Mouse (Mus musculus): ENCODE measurements at regions not wholly inside any gene's neighbourhood (a gene's known extent, or its start where the extent isn't known, plus 50 kb on each side); places are given as distances from the start of the nearest gene placed in this dataset.

DNA sequence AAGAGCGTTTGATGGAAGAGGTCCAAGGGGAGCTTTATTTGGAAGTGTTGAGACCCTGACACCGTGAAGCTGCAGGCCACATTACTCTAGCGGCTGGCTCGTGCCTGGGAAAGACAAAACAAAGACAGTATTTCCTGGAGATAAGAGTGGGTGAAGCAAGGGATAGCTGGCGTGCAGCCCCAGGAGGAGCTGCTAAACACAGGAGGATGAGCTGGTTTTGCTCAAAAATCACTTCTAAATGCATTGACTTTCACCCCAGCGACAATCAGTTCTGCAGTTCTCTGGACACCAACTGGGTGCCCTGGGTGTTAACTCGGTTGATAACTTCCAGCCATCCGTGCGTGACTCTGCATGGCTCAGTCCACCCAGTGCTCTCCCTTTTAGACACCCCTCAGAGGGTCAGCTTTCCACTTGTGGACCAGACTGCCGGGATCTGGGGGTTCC lies 190.8 kb upstream of the Daam1 start:
- no peak overlapping the region for H3K27ac ChIP-seq (ENCODE audit: insufficient read depth, low read depth, low read length)
- H3K4me3 ChIP-seq (ENCODE audit: low read depth, low read length), result no peak overlapping the region
- no peaks in the 10 kb centered on the region for H3K4me1 ChIP-seq (ENCODE audit: control insufficient read depth, insufficient read depth, insufficient read length, low read length)
- TF ChIP-seq CTCF (IDR thresholded peaks at IDR 0.05; ENCODE audit: extremely low read depth, insufficient read length, insufficient replicate concordance, low read depth, low read length), result no peak
- no peak for TF ChIP-seq POLR2A (IDR thresholded peaks at IDR 0.05; ENCODE audit: low read depth, low read length)
- WGBS, result 53% methylated on average over 10 of the region's 10 CpGs
- no peaks in the 10 kb centered on the region for H3K36me3 ChIP-seq (ENCODE audit: control insufficient read depth, insufficient read depth, low read length)
- no peaks in the 10 kb centered on the region for H3K27me3 ChIP-seq (ENCODE audit: control insufficient read depth, insufficient read depth, low read length)

DNA sequence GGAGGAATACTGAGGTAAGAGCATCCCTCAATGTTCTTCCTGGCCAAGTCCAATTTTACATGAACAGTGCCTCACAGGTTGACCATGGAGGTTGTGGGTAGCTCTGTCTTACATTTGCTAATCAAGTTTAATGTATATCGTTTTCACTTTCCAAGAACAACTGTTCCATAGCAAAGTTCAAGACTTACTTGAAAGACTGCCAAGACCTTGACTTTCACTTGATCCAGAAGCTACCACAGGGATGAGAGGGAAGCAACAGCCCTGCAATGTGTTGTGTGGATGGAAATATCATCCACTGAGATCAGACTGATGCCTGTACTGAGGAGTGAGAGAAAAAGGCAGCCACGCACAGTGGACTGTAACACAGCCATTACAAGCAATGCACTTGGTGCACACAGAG lies 189.4 kb upstream of the Daam1 start:
- WGBS, result 62% methylated on average over 2 of the region's 2 CpGs
- no peak for TF ChIP-seq POLR2A (IDR thresholded peaks at IDR 0.05; ENCODE audit: low read depth, low read length)
- no peak for TF ChIP-seq CTCF (IDR thresholded peaks at IDR 0.05; ENCODE audit: extremely low read depth, insufficient read length, insufficient replicate concordance, low read depth, low read length)
- Histone ChIP-seq H3K27ac (ENCODE audit: insufficient read depth, low read depth, low read length) (no peak overlapping the region), H3K27me3 (ENCODE audit: control insufficient read depth, insufficient read depth, low read length) (no peaks in the 10 kb centered on the region), H3K4me3 (ENCODE audit: low read depth, low read length) (no peak overlapping the region), H3K36me3 (ENCODE audit: control insufficient read depth, insufficient read depth, low read length) (no peaks in the 10 kb centered on the region), H3K4me1 (ENCODE audit: control insufficient read depth, insufficient read depth, insufficient read length, low read length) (no peaks in the 10 kb centered on the region)

DNA sequence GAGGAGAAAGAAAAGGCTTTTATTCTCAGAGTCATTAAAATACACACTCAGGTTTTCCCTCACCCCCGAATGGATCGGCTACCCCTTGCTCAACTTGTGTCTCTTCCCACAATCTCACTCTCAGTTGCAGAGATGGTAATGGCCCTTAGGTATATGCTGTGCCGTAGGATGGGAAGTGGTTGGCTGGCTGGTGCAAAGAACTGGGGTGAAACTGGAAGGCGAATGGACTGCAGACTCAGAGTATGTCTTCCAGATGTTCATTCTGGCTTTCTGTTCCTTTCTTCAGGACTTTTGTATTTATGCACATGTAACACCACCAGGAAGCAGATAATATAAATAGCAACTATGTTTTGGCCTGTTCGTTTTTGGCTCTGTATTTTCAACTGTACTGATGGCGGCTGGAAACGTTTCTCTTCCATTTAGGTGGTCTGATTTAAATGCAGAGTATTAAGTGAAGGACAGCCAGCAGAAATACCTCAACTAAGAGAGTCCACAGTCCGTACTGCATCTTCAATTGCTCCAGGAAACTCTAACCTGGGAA lies 188.0 kb upstream of the Daam1 start:
- Histone ChIP-seq H3K27me3 (ENCODE audit: control insufficient read depth, insufficient read depth, low read length) (no peaks in the 10 kb centered on the region), H3K4me3 (ENCODE audit: low read depth, low read length) (no peak overlapping the region), H3K4me1 (ENCODE audit: control insufficient read depth, insufficient read depth, insufficient read length, low read length) (no peaks in the 10 kb centered on the region), H3K27ac (ENCODE audit: insufficient read depth, low read depth, low read length) (no peak overlapping the region), H3K36me3 (ENCODE audit: control insufficient read depth, insufficient read depth, low read length) (no peaks in the 10 kb centered on the region)
- WGBS, result 73% methylated on average over 8 of the region's 8 CpGs
- TF ChIP-seq POLR2A (IDR thresholded peaks at IDR 0.05; ENCODE audit: low read depth, low read length) (no peak), CTCF (IDR thresholded peaks at IDR 0.05; ENCODE audit: extremely low read depth, insufficient read length, insufficient replicate concordance, low read depth, low read length) (no peak)

DNA sequence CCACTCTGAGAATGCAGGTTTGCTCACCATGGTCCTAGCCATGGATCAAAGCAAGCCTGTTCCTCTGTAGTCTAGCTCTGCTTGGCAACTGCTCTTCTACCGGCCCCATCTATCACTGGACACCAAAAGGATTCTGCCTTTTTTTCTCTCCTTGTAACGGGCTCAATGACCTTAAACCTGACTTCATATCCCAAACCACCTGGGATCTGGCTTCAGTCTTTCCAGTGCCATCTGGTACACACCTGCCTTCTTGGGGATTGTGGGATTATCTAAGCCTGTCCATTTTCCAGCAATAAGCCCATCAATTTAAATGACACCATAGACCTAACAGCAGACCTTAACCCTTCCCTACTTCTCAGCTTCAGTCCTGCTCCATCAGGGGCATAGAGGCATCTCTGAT lies 179.6 kb upstream of the Daam1 start:
- Histone ChIP-seq H3K4me1 (ENCODE audit: control insufficient read depth, insufficient read depth, insufficient read length, low read length) (no peaks in the 10 kb centered on the region), H3K36me3 (ENCODE audit: control insufficient read depth, insufficient read depth, low read length) (no peaks in the 10 kb centered on the region), H3K27ac (ENCODE audit: insufficient read depth, low read depth, low read length) (no peak overlapping the region), H3K4me3 (ENCODE audit: low read depth, low read length) (no peak overlapping the region), H3K27me3 (ENCODE audit: control insufficient read depth, insufficient read depth, low read length) (no peaks in the 10 kb centered on the region)
- 69% methylated on average over 2 of the region's 2 CpGs for WGBS
- TF ChIP-seq POLR2A (IDR thresholded peaks at IDR 0.05; ENCODE audit: low read depth, low read length) (no peak), CTCF (IDR thresholded peaks at IDR 0.05; ENCODE audit: extremely low read depth, insufficient read length, insufficient replicate concordance, low read depth, low read length) (no peak)

DNA sequence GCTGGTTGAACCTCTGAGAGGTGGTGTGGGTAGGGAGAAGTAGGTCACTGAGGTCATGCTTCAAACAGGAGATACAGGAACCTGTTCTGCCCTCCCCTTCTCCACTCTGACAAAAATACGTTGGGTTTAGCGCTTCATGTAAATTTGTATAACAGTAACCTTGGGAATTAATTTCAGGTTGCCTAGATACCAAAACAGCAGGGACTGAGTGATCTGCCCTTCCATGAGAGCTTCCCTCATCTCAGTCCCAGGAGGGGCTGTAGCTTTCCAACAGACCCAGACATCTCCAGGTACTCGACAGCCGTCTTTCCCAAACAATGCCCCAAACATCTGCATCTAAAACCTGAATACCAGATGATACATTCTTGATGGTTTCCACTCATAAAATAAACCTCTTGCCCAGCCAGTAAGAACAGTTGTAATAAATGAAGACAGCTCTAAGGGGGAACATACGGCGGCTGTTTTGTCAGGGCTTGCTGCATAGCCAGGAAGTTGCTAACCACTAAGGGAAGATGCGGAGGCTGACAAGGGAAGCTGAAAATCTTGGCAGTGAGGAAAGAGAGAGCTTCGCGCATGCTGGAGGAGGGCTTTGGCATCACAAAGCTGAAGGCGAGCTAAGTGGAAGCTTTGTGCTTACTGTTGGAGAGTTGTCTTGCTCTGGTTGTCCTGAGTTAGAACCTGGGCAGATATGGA lies 137.4 kb upstream of the Daam1 start:
- H3K27ac ChIP-seq (ENCODE audit: insufficient read depth, low read depth, low read length), result no peak overlapping the region
- H3K4me1 ChIP-seq (ENCODE audit: control insufficient read depth, insufficient read depth, insufficient read length, low read length), result no peaks in the 10 kb centered on the region
- no peaks in the 10 kb centered on the region for H3K27me3 ChIP-seq (ENCODE audit: control insufficient read depth, insufficient read depth, low read length)
- no peak for TF ChIP-seq CTCF (IDR thresholded peaks at IDR 0.05; ENCODE audit: extremely low read depth, insufficient read length, insufficient replicate concordance, low read depth, low read length)
- TF ChIP-seq POLR2A (IDR thresholded peaks at IDR 0.05; ENCODE audit: low read depth, low read length), result no peak
- WGBS, result 61% methylated on average over 10 of the region's 10 CpGs
- H3K36me3 ChIP-seq (ENCODE audit: control insufficient read depth, insufficient read depth, low read length), result no peaks in the 10 kb centered on the region
- no peak overlapping the region for H3K4me3 ChIP-seq (ENCODE audit: low read depth, low read length)

DNA sequence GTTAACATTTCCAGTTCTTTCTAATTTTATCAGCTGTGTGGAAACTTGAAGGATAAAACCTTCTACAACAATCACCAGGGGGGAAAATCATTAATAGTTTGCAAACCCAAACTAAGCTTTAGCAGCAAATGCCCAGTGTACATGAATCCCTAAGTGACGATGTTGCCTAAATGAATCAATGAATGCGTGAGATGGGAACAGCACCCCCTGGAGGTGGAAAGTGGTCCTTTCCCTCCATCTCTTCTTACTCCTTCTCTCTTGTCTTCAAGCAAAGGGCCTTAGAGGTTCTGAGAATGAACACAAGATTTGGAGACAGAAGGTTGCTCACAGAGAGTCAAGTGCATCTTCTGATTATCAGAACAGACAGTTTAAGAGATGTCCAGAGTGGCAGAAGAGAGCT lies 129.1 kb upstream of the Daam1 start:
- WGBS, result 86% methylated on average over 2 of the region's 2 CpGs
- Histone ChIP-seq H3K27ac (ENCODE audit: insufficient read depth, low read depth, low read length) (no peak overlapping the region), H3K27me3 (ENCODE audit: control insufficient read depth, insufficient read depth, low read length) (no peaks in the 10 kb centered on the region), H3K4me1 (ENCODE audit: control insufficient read depth, insufficient read depth, insufficient read length, low read length) (no peaks in the 10 kb centered on the region), H3K36me3 (ENCODE audit: control insufficient read depth, insufficient read depth, low read length) (no peaks in the 10 kb centered on the region), H3K4me3 (ENCODE audit: low read depth, low read length) (no peak overlapping the region)
- TF ChIP-seq POLR2A (IDR thresholded peaks at IDR 0.05; ENCODE audit: low read depth, low read length), result no peak

DNA sequence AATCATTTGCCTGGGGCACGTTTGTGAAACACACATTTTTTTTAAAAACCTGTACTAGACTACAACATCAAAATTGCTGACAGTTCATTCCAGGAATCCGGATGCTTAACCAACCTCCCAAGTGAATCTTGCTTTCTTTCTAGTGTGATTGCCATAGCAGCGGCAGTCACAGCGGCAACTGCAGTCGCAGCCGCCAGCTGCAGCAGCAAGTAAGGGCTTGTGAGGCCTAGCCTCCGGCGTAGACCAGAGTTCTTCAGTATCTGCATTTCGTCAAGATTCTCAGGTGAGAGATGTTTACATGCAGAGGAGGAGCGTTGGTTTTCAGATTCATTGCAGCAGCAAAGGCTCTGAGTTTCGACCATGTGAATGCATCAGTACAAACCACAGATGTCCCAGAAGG lies 128.7 kb upstream of the Daam1 start:
- no peak for TF ChIP-seq CTCF (IDR thresholded peaks at IDR 0.05; ENCODE audit: extremely low read depth, insufficient read length, insufficient replicate concordance, low read depth, low read length)
- no peak for TF ChIP-seq POLR2A (IDR thresholded peaks at IDR 0.05; ENCODE audit: low read depth, low read length)
- WGBS, result 81% methylated on average over 11 of the region's 11 CpGs
- no peaks in the 10 kb centered on the region for H3K4me1 ChIP-seq (ENCODE audit: control insufficient read depth, insufficient read depth, insufficient read length, low read length)
- no peaks in the 10 kb centered on the region for H3K27me3 ChIP-seq (ENCODE audit: control insufficient read depth, insufficient read depth, low read length)
- H3K27ac ChIP-seq (ENCODE audit: insufficient read depth, low read depth, low read length), result no peak overlapping the region
- H3K36me3 ChIP-seq (ENCODE audit: control insufficient read depth, insufficient read depth, low read length), result no peaks in the 10 kb centered on the region
- H3K4me3 ChIP-seq (ENCODE audit: low read depth, low read length), result no peak overlapping the region

All from small intestine, adult 2 months (tissue).